Mouse (Mus musculus): ENCODE data around the gene Cela3a. TPM values are rescaled to one million over a fixed set of nuclear protein-coding genes. Genes with fewer than 3 reads are reported as not detected.

Cela3a gene
- polyA plus RNA-seq, 1 experiment from 2014 or later, result not detected

DNA sequence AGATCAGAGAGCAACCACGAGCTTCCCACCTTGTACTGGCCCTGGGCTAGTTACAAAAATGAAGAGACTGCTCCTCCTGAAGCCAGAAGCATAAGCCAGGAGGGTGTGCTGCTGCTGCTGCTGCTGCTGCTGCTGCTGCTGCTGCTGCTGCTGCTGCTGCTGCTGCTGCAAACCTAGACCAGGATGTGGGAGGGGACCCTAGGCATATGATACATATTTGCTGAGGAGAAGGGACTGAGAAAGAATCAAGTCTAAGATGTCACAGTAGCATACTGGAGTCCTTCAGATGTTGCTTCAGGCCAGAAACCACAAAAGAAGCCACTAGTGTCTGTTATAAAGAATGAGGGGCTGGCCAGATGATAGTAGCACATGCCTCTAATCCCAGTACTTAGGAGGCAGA is 41.4 kb downstream of the Cela3a start:
- ATAC-seq (ENCODE audit: insufficient number of reproducible peaks, insufficient read depth, low FRiP score, low read depth), result no peak
- peaks cover 15 to 26% of the 10 kb centered on the region in 2 experiments for H3K4me1 ChIP-seq (ENCODE audit: control insufficient read depth in 2 of 2, insufficient read depth in 2 of 2, low read length in 2 of 2)
- H3K27ac ChIP-seq (replicated peaks in 1 of 2; ENCODE audit: control insufficient read depth in 1 of 2, insufficient read depth in 1 of 2, low read depth in 2 of 2, low read length in 2 of 2), result peak overlapping the region; percentile 28 to 64; a peak in 3 of 4 replicates
- no peak overlapping the region for H3K4me3 ChIP-seq (ENCODE audit: control insufficient read depth in 1 of 2, insufficient read depth in 1 of 2, low read depth in 1 of 2, low read length in 2 of 2)
- no peaks in the 10 kb centered on the region for H3K27me3 ChIP-seq (ENCODE audit: control insufficient read depth, insufficient read depth, low read length)
- no peak overlapping the region for H3K9ac ChIP-seq (ENCODE audit: low read length)
- no peaks in the 10 kb centered on the region for H3K36me3 ChIP-seq (ENCODE audit: control insufficient read depth, insufficient read depth, low read length)
- H3K4me2 ChIP-seq (ENCODE audit: low read length), result peak overlapping the region; percentile 21
- no peaks in the 10 kb centered on the region for H3K9me3 ChIP-seq (ENCODE audit: control insufficient read depth, low read length)
- 23% methylated on average over 1 of the region's 1 CpGs for WGBS

DNA sequence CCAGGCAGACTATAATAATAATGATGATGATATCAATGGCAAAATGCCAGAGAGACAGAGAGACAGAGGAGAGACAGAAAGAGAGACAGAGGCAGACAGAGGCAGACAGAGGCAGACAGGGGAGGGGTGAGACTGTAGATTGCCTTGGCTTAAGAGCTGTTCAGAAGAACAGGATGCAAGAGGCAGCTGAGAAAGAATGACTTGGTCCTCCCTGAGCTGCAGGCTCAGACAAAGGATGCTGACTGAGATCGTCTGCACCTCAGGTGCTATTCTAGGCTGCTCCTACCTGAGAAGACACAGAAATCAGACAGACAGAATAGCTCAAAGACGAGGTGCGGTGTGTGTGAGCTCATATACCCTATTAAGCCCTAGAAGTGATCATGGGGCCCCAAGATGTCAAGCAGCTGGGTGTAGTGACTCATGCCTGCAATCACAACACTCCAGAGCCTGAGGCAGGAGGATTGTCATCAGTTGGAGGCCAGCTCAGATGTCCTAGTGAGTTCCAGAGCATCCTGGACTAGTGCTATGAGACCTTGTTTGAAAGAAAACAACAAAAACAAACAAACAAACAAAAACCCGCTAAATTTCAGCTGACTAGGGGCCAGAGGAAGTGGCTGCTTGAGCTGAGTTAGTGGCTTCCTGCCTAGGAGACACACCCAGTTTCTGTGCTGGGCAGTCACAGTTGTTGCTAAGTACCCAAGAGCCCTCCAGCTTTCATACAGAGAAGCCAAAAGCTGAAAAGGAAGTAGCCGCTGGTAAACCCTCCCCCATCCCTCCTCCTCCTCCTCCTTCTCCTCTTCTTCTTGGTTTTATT is 42.1 kb downstream of the Cela3a start:
- Histone ChIP-seq H3K4me1 (ENCODE audit: control insufficient read depth in 2 of 2, insufficient read depth in 2 of 2, low read length in 2 of 2) (peaks cover 15 to 26% of the 10 kb centered on the region in 2 experiments), H3K27me3 (ENCODE audit: control insufficient read depth, insufficient read depth, low read length) (no peaks in the 10 kb centered on the region), H3K27ac (replicated peaks in 1 of 2; ENCODE audit: control insufficient read depth in 1 of 2, insufficient read depth in 1 of 2, low read depth in 2 of 2, low read length in 2 of 2) (peak overlapping the region; percentile 62 to 64), H3K9ac (ENCODE audit: low read length) (no peak overlapping the region), H3K36me3 (ENCODE audit: control insufficient read depth, insufficient read depth, low read length) (no peaks in the 10 kb centered on the region), H3K4me2 (ENCODE audit: low read length) (peak overlapping the region; percentile 21; the same call in 1 of the 2 replicates), H3K9me3 (ENCODE audit: control insufficient read depth, low read length) (no peaks in the 10 kb centered on the region), H3K4me3 (ENCODE audit: control insufficient read depth in 1 of 2, insufficient read depth in 1 of 2, low read depth in 1 of 2, low read length in 2 of 2) (no peak overlapping the region)
- ATAC-seq (ENCODE audit: insufficient number of reproducible peaks, insufficient read depth, low FRiP score, low read depth), result 0 out of 2 replicates have a peak, but pooled peaks have one; percentile 17
- 29% methylated on average over 5 of the region's 5 CpGs for WGBS

DNA sequence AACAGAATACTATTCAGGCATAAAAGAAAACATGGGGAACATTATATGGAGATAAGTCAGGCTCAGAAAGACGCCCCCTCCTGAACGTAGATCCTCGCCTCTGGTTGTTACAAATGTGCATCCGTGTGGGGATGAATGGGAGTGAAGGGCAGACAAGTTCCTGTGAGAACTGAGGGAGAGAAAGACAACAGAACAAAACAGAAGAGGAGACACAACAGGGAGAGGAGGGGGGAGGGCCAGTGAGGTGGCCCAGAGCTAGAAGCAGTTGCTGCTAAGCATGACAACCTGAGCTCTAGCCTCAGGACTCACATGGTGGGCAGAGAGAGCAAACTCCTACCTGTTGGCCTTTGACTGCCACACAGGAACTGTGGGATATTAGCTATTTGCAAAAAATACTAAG is 43.5 kb downstream of the Cela3a start:
- WGBS, result 88% methylated on average over 4 of the region's 4 CpGs
- Histone ChIP-seq H3K9ac (ENCODE audit: low read length) (no peak overlapping the region), H3K27ac (replicated peaks in 1 of 2; ENCODE audit: control insufficient read depth in 1 of 2, insufficient read depth in 1 of 2, low read depth in 2 of 2, low read length in 2 of 2) (no peak overlapping the region), H3K4me2 (ENCODE audit: low read length) (no peak overlapping the region), H3K4me3 (ENCODE audit: control insufficient read depth in 1 of 2, insufficient read depth in 1 of 2, low read depth in 1 of 2, low read length in 2 of 2) (no peak overlapping the region), H3K27me3 (ENCODE audit: control insufficient read depth, insufficient read depth, low read length) (no peaks in the 10 kb centered on the region), H3K4me1 (ENCODE audit: control insufficient read depth in 2 of 2, insufficient read depth in 2 of 2, low read length in 2 of 2) (peaks cover 13 to 20% of the 10 kb centered on the region in 2 experiments), H3K36me3 (ENCODE audit: control insufficient read depth, insufficient read depth, low read length) (no peaks in the 10 kb centered on the region), H3K9me3 (ENCODE audit: control insufficient read depth, low read length) (no peaks in the 10 kb centered on the region)
- ATAC-seq (ENCODE audit: insufficient number of reproducible peaks, insufficient read depth, low FRiP score, low read depth), result no peak

DNA sequence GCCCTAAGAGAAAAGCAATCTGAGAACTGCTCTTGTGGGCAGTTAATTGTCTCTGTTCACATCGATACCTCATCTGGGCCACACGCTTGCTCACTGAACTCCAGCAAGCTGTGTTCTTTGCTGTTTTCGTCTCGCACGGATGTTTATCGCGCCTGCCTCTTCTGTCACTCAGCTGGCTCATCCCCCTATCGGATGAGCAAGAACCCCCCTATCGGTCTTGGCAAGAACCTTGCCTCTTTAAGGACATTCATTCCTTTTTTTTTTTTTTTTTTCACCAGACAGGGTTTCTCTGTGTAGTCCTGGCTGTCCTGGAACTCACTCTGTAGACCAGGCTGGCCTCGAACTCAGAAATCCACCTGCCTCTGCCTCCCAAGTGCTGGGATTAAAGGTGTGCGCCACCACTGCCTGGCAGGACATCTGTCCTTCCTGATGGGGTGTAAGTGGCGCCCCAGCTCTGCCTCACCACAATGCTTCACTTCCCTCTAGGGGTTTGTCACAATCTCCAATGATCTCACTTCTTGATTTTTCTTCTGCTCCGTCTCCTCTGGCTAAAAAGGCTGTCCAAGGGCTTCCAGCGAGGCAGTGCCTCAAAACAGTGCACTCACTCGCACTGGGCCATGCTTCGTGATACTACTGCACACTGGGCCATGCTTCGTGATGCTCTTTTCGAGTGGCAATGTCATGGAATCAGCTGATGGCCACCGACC is 44.1 kb downstream of the Cela3a start:
- Histone ChIP-seq H3K9me3 (ENCODE audit: control insufficient read depth, low read length) (no peaks in the 10 kb centered on the region), H3K36me3 (ENCODE audit: control insufficient read depth, insufficient read depth, low read length) (no peaks in the 10 kb centered on the region), H3K9ac (ENCODE audit: low read length) (no peak overlapping the region), H3K4me3 (ENCODE audit: control insufficient read depth in 1 of 2, insufficient read depth in 1 of 2, low read depth in 1 of 2, low read length in 2 of 2) (no peak overlapping the region), H3K4me2 (ENCODE audit: low read length) (no peak overlapping the region), H3K27me3 (ENCODE audit: control insufficient read depth, insufficient read depth, low read length) (no peaks in the 10 kb centered on the region), H3K4me1 (ENCODE audit: control insufficient read depth in 2 of 2, insufficient read depth in 2 of 2, low read length in 2 of 2) (peaks cover 11 to 17% of the 10 kb centered on the region in 2 experiments), H3K27ac (replicated peaks in 1 of 2; ENCODE audit: control insufficient read depth in 1 of 2, insufficient read depth in 1 of 2, low read depth in 2 of 2, low read length in 2 of 2) (no peak overlapping the region)
- WGBS, result 81% methylated on average over 19 of the region's 19 CpGs
- no peak for ATAC-seq (ENCODE audit: insufficient number of reproducible peaks, insufficient read depth, low FRiP score, low read depth)

DNA sequence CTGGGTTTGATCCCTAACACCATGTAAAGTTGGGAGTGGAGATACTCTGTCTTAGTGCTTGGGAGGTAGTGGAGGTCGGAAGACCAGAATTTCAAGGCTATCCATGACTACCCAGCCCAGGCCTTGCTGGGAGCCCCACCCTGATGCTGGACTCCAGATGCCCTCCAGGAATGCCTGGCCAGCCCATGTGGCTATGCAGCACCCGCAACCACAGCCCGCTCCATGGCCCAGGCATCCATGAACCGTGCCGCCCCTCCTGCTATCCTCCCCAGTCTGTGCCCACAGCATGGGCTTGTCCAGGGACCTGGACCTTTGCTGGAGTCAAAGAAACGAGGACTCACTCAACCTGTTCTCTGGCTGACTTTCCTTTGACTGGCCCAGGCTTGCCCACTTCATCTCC is 44.8 kb downstream of the Cela3a start:
- H3K9ac ChIP-seq (ENCODE audit: low read length), result no peak overlapping the region
- no peaks in the 10 kb centered on the region for H3K27me3 ChIP-seq (ENCODE audit: control insufficient read depth, insufficient read depth, low read length)
- no peaks in the 10 kb centered on the region for H3K9me3 ChIP-seq (ENCODE audit: control insufficient read depth, low read length)
- no peak overlapping the region for H3K4me3 ChIP-seq (ENCODE audit: control insufficient read depth in 1 of 2, insufficient read depth in 1 of 2, low read depth in 1 of 2, low read length in 2 of 2)
- no peak for ATAC-seq (ENCODE audit: insufficient number of reproducible peaks, insufficient read depth, low FRiP score, low read depth)
- H3K36me3 ChIP-seq (ENCODE audit: control insufficient read depth, insufficient read depth, low read length), result no peaks in the 10 kb centered on the region
- 85% methylated on average over 6 of the region's 6 CpGs for WGBS
- no peak overlapping the region for H3K27ac ChIP-seq (replicated peaks in 1 of 2; ENCODE audit: control insufficient read depth in 1 of 2, insufficient read depth in 1 of 2, low read depth in 2 of 2, low read length in 2 of 2)
- peaks cover 9 to 15% of the 10 kb centered on the region in 2 experiments for H3K4me1 ChIP-seq (ENCODE audit: control insufficient read depth in 2 of 2, insufficient read depth in 2 of 2, low read length in 2 of 2)
- H3K4me2 ChIP-seq (ENCODE audit: low read length), result no peak overlapping the region

DNA sequence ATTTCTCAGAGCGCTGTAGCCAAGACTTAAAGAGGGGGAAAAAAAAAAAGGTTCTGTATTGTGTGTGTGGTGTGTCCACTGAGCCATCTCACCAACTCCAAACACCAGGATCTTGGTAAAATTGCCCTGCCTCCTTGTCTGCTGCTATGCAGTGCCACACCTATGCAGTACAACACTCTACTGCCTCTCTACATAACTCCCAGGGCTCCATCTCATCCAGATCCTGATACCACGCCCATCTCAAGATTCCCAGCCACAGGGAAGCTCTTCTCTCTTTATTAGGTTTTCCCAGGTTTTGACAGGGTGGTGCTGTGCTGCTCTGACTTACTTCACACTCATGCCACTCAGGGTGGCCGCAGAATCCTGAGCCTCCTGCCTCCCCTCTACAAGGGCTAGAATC is 48.6 kb downstream of the Cela3a start:
- Histone ChIP-seq H3K4me3 (ENCODE audit: control insufficient read depth in 1 of 2, insufficient read depth in 1 of 2, low read depth in 1 of 2, low read length in 2 of 2) (no peak overlapping the region), H3K9me3 (ENCODE audit: control insufficient read depth, low read length) (no peaks in the 10 kb centered on the region), H3K4me1 (ENCODE audit: control insufficient read depth in 2 of 2, insufficient read depth in 2 of 2, low read length in 2 of 2) (peaks cover 3 to 10% of the 10 kb centered on the region in 2 experiments), H3K27me3 (ENCODE audit: control insufficient read depth, insufficient read depth, low read length) (no peaks in the 10 kb centered on the region), H3K36me3 (ENCODE audit: control insufficient read depth, insufficient read depth, low read length) (no peaks in the 10 kb centered on the region), H3K27ac (replicated peaks in 1 of 2; ENCODE audit: control insufficient read depth in 1 of 2, insufficient read depth in 1 of 2, low read depth in 2 of 2, low read length in 2 of 2) (no peak overlapping the region), H3K4me2 (ENCODE audit: low read length) (no peak overlapping the region), H3K9ac (ENCODE audit: low read length) (no peak overlapping the region)
- WGBS, result 63% methylated on average over 3 of the region's 3 CpGs
- ATAC-seq (ENCODE audit: insufficient number of reproducible peaks, insufficient read depth, low FRiP score, low read depth), result no peak

DNA sequence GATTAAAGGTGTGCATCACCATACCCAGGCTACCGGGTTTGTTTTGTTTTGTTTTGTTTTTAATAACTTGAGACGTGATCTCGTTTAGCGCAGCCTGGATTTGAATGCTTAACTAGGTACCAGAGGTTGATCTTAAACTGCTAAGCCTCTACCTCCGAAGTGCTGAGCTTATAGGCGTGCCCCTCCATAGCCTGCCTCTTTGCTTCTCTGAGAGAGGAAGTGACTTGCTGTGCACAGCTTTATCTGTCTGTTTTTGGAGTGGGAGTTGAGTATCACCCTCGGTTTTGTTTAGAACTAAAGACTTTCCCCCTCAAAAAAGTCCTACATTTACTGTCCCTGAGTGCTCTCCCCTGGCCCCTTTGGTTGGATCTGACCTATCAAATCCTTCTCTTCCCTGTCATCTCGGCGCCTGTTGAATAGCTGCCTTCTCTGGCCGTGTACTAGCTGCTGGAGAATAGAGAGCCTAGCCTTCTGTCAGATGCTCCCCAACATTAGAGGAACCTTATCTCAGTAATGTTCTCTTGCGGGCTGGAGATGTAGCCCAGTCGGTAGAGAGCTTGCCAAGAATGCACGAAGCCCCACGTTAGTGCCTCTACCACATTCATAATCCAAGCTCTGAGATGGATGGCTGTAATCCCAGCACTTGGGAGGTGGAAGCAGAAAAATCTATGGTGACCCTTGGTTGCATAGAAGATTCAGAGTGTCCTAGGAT is 51.1 kb downstream of the Cela3a start:
- peak overlapping the region in 1 of 2 experiments; percentile 33; a peak in 2 of 4 replicates for H3K27ac ChIP-seq (replicated peaks in 1 of 2; ENCODE audit: control insufficient read depth in 1 of 2, insufficient read depth in 1 of 2, low read depth in 2 of 2, low read length in 2 of 2)
- WGBS, result 34% methylated on average over 14 of the region's 14 CpGs
- peak overlapping the region; percentile 36 for H3K4me2 ChIP-seq (ENCODE audit: low read length)
- no peaks in the 10 kb centered on the region for H3K27me3 ChIP-seq (ENCODE audit: control insufficient read depth, insufficient read depth, low read length)
- H3K36me3 ChIP-seq (ENCODE audit: control insufficient read depth, insufficient read depth, low read length), result no peaks in the 10 kb centered on the region
- no peaks in the 10 kb centered on the region for H3K9me3 ChIP-seq (ENCODE audit: control insufficient read depth, low read length)
- no peak for ATAC-seq (ENCODE audit: insufficient number of reproducible peaks, insufficient read depth, low FRiP score, low read depth)
- peaks cover 5 to 28% of the 10 kb centered on the region in 2 experiments for H3K4me1 ChIP-seq (ENCODE audit: control insufficient read depth in 2 of 2, insufficient read depth in 2 of 2, low read length in 2 of 2)
- peak overlapping the region; percentile 26; the same call in 1 of the 2 replicates for H3K9ac ChIP-seq (ENCODE audit: low read length)
- H3K4me3 ChIP-seq (ENCODE audit: control insufficient read depth in 1 of 2, insufficient read depth in 1 of 2, low read depth in 1 of 2, low read length in 2 of 2), result no peak overlapping the region

Data from heart, embryonic 14.5 days (tissue).